Comparison of ENCODE assay signal across 1 mouse cellular context in the genomic region with DNA sequence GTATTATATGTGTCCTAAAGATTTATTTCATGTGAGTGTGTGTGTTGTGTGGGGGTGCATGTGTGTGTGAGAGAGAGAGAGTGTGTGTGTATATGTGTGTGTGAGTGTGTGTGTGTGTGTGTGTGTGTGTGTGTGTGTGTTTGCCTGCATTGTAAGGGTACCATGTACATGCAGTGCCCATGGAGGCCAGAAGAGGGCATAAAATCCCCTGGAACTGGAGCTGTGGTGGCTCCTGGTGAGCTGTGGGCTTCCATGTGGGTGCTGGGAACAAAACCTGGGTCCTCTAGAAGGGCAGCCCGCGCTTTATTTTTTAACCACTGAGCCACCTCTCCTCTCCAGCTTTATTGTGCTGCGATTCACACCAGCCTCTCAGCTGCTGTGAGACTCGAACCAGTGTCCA.
TF ChIP-seq lines count a peak whose summit lies in the region.

No protein-coding gene starts in this region.

TF ChIP-seq in MEL, 35 proteins besides CTCF, POLR2A, EP300 and RAD21:
- TF ChIP-seq ELF1 (IDR thresholded peaks at IDR 0.05; ENCODE audit: low read depth, low read length) (no peak), CHD1 (IDR thresholded peaks at IDR 0.05; ENCODE audit: low read depth, low read length) (no peak), POLR2AphosphoS2 (IDR thresholded peaks at IDR 0.05; ENCODE audit: low read length) (no peak), GABPA (IDR thresholded peaks at IDR 0.05; ENCODE audit: low read depth, low read length) (no peak), NRF1 (IDR thresholded peaks at IDR 0.05; ENCODE audit: insufficient read depth, low read depth, low read length, poor library complexity, severe bottlenecking) (no peak), SMC3 (IDR thresholded peaks at IDR 0.05; ENCODE audit: low read depth, low read length) (no peak), MEF2A (IDR thresholded peaks at IDR 0.05; ENCODE audit: extremely low read depth, insufficient replicate concordance, low read depth, low read length, poor library complexity, severe bottlenecking) (no peak), UBTF (IDR thresholded peaks at IDR 0.05; ENCODE audit: borderline replicate concordance, insufficient read depth, low read depth, low read length) (no peak), MAZ (IDR thresholded peaks at IDR 0.05; ENCODE audit: low read depth, low read length) (no peak), ETS1 (IDR thresholded peaks at IDR 0.05; ENCODE audit: low read depth, low read length) (no peak), POLR2AphosphoS5 (IDR thresholded peaks at IDR 0.05; ENCODE audit: borderline replicate concordance, low read depth, low read length) (no peak), MAX (IDR thresholded peaks at IDR 0.05; ENCODE audit: low read length) (no peak), ZNF384 (IDR thresholded peaks at IDR 0.05; ENCODE audit: low read depth, low read length) (no peak), TAL1 (IDR thresholded peaks at IDR 0.05; ENCODE audit: low read length) (no peak), ZKSCAN1 (IDR thresholded peaks at IDR 0.05; ENCODE audit: low read depth, low read length) (no peak), SIN3A (IDR thresholded peaks at IDR 0.05; ENCODE audit: low read length) (no peak), USF2 (IDR thresholded peaks at IDR 0.05; ENCODE audit: borderline replicate concordance in 1 of 2, insufficient read depth in 1 of 2, low read depth in 1 of 2, low read length in 2 of 2) (no peak), TBP (IDR thresholded peaks at IDR 0.05; ENCODE audit: low read depth, low read length) (no peak)
TF ChIP-seq in MEL: peak in this region for 0.
